Mouse (Mus musculus) megakaryocyte, embryonic 14.5 days (primary cell): ENCODE measurements around the gene Olfr314.

Experiments used
- FLI1 ChIP-seq: IDR thresholded peaks from 2 replicates; pipeline ENCODE4 v1.6.1; 2012; ENCODE audit warnings: low read length, inconsistent platforms, mixed read lengths
- GATA1 ChIP-seq: IDR thresholded peaks from 3 replicates; pipeline ENCODE4 v1.6.1; 2012; ENCODE audit warnings: mixed read lengths, low read length, inconsistent platforms, borderline replicate concordance

DNA sequence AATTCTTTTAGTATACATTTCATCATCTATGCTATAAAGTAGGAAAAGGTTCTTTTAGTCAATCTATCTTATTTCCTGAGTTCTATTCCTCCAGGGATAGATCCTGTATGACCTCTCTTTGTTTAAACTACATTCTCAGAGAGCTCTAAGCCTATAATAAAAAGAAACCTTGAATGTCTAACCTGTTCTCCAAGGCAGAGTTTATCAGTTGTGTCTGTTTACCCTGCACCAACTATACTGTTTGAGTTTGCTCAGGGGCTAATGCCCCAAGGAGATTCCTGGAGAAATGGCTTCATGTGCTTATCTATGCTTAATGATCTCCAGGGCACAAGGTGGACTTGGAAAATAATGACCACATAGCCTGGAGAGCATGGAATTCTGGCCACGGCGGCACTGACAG is 21.6 kb downstream of the Olfr314 start:
- TF ChIP-seq FLI1 = no peak
- TF ChIP-seq GATA1 = no peak
